ENCODE assay signal across 8 mouse cellular contexts in the genomic region with DNA sequence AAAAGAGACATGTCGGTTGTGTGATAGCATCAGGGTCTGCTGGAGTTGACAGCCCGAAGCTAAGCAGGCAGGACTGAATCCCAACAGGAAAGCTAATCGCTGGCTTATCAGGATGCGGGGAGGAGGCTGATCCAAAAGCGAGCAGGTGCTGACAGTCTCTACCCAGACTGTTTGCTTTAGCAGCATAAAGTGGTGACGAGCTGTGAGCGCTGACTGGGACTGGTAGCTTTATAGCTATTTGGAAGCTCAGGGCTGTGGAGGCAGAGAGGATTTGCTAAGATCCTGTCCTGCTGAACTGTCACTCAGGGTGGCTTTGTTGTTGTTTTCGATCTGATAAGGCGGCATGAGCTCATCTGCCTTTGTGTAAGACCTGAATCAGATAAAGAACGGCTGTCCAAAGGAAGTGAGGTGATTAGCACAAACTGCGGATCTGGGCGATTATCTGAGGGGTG.
DNase-seq lines count a peak whose midpoint lies in the region; ATAC-seq and TF ChIP-seq lines count a peak whose summit lies in the region.

No protein-coding gene starts in this region.

- no peak overlapping the region for H3K9ac ChIP-seq in intestine, postnatal 0 days (ENCODE audit: low read depth, low read length)
- H3K9ac ChIP-seq in liver, postnatal 0 days (replicated peaks): no peak overlapping the region
- peak overlapping the region; percentile 44; the same call in 1 of the 2 replicates for H3K9ac ChIP-seq in neural tube, embryonic 14.5 days (replicated peaks; ENCODE audit: low read depth, low read length)

- peak overlapping the region; percentile 23; the same call in 1 of the 2 replicates for H3K27ac ChIP-seq in intestine, postnatal 0 days (ENCODE audit: low read depth, low read length)
- no peak overlapping the region for H3K27ac ChIP-seq in liver, postnatal 0 days (ENCODE audit: low read depth)
- peak overlapping the region; percentile 28; the same call in 1 of the 2 replicates for H3K27ac ChIP-seq in neural tube, embryonic 14.5 days (ENCODE audit: low read depth, low read length)

- 7% methylated on average over 12 of the region's 12 CpGs for WGBS in intestine, postnatal 0 days
- 11% methylated on average over 12 of the region's 12 CpGs for WGBS in liver, postnatal 0 days (ENCODE audit: insufficient replicate concordance)
- WGBS in neural tube, embryonic 14.5 days: 21% methylated on average over 12 of the region's 12 CpGs

- TF ChIP-seq CTCF in intestine, postnatal 0 days (IDR thresholded peaks at IDR 0.05; ENCODE audit: low read depth): no peak
- TF ChIP-seq CTCF in liver, postnatal 0 days (IDR thresholded peaks at IDR 0.05; ENCODE audit: low read depth): no peak

- H3K9me3 ChIP-seq in intestine, postnatal 0 days (ENCODE audit: control insufficient read depth): no peaks in the 10 kb centered on the region
- H3K9me3 ChIP-seq in liver, postnatal 0 days (ENCODE audit: low read length): no peaks in the 10 kb centered on the region
- no peaks in the 10 kb centered on the region for H3K9me3 ChIP-seq in neural tube, embryonic 14.5 days (ENCODE audit: control insufficient read depth, low read length)

- 0 out of 2 replicates have a peak, but pooled peaks cover 6% of the 10 kb centered on the region for H3K4me1 ChIP-seq in intestine, postnatal 0 days (replicated peaks; ENCODE audit: control insufficient read depth, insufficient read depth, low read length)
- H3K4me1 ChIP-seq in liver, postnatal 0 days (ENCODE audit: insufficient read depth): 0 out of 2 replicates have a peak, but pooled peaks cover 3% of the 10 kb centered on the region
- H3K4me1 ChIP-seq in neural tube, embryonic 14.5 days (ENCODE audit: control insufficient read depth, insufficient read depth, low read length): peaks cover 9% of the 10 kb centered on the region; the same call in 1 of the 2 replicates

- no peak for TF ChIP-seq EP300 in liver, postnatal 0 days (IDR thresholded peaks at IDR 0.05; ENCODE audit: low read depth)

- no peaks in the 10 kb centered on the region for H3K36me3 ChIP-seq in intestine, postnatal 0 days (ENCODE audit: control insufficient read depth, insufficient read depth)
- no peaks in the 10 kb centered on the region for H3K36me3 ChIP-seq in liver, postnatal 0 days (replicated peaks; ENCODE audit: insufficient read depth, low read length)
- H3K36me3 ChIP-seq in neural tube, embryonic 14.5 days (ENCODE audit: control insufficient read depth, insufficient read depth, low read length): no peaks in the 10 kb centered on the region

- no peaks in the 10 kb centered on the region; the same call in 1 of the 2 replicates for H3K27me3 ChIP-seq in intestine, postnatal 0 days (replicated peaks; ENCODE audit: control insufficient read depth, insufficient read depth, low read length)
- H3K27me3 ChIP-seq in liver, postnatal 0 days (ENCODE audit: insufficient read depth, low read length): no peaks in the 10 kb centered on the region
- H3K27me3 ChIP-seq in neural tube, embryonic 14.5 days (ENCODE audit: control insufficient read depth, insufficient read depth, low read length): no peaks in the 10 kb centered on the region

- peak overlapping the region; percentile 46 for H3K4me2 ChIP-seq in intestine, postnatal 0 days (replicated peaks; ENCODE audit: low read depth)
- H3K4me2 ChIP-seq in liver, postnatal 0 days (ENCODE audit: low read depth, low read length): peak overlapping the region; percentile 56
- H3K4me2 ChIP-seq in neural tube, embryonic 14.5 days (ENCODE audit: low read depth, low read length): peak overlapping the region; percentile 37; the same call in 1 of the 2 replicates

- peak overlapping the region; percentile 20; the same call in 1 of the 2 replicates for H3K4me3 ChIP-seq in intestine, postnatal 0 days (ENCODE audit: low read depth, low read length)
- peak overlapping the region; percentile 29 for H3K4me3 ChIP-seq in liver, postnatal 0 days (ENCODE audit: low read depth, low read length)
- H3K4me3 ChIP-seq in neural tube, embryonic 14.5 days (ENCODE audit: low read depth, low read length): no peak overlapping the region

- DNase-seq in adrenal gland, adult 2 months: peak; percentile 23
- no peak for DNase-seq in adrenal gland, postnatal 25 days
- DNase-seq in cerebellum, postnatal 10 days: peak; percentile 73 to 76
- no peak for DNase-seq in liver, postnatal 0 days

- ATAC-seq in granulocyte monocyte progenitor cell, adult 5-6 weeks (replicated peaks; ENCODE audit: poor library complexity, severe bottlenecking): peak; percentile 25
- ATAC-seq in intestine, postnatal 0 days: no peak
- ATAC-seq in liver, postnatal 0 days: peak; percentile 47
- ATAC-seq in neural tube, embryonic 14.5 days (ENCODE audit: low read depth): no peak
- no peak for ATAC-seq in megakaryocyte-erythroid progenitor cell, adult 5-6 weeks (replicated peaks; ENCODE audit: low FRiP score, low TSS enrichment, poor library complexity, severe bottlenecking)

Comparison
In these comparisons a context has a peak if more than half of its experiments do, and no peak if none do; other contexts are left out.
1. DNase-seq: peak in adrenal gland, adult 2 months (single experiment) and cerebellum, postnatal 10 days (2 of 2); none in adrenal gland, postnatal 25 days (single experiment) and liver, postnatal 0 days (single experiment).
2. ATAC-seq: peak in granulocyte monocyte progenitor cell, adult 5-6 weeks (single experiment) and liver, postnatal 0 days (single experiment); none in intestine, postnatal 0 days (single experiment), neural tube, embryonic 14.5 days (single experiment) and megakaryocyte-erythroid progenitor cell, adult 5-6 weeks (single experiment).
3. Peak in every context shown above with its lines, with median percentiles within 50 percentile points of each other: H3K4me2 ChIP-seq.